Mouse (Mus musculus) cortical plate, adult 2 months (tissue): ENCODE results near the gene Ldlrap1.

ENCODE experiments used
- CTCF ChIP-seq: fragments of 200-500 bp; IDR thresholded peaks from 2 replicates; pipeline ENCODE4 v1.5.1; 2011; ENCODE audit warnings: mild to moderate bottlenecking, control low read depth, low read length; ENCODE audit not compliant: insufficient read depth; ENCODE audit errors: extremely low read depth
- POLR2A ChIP-seq: fragments of 200-500 bp; IDR thresholded peaks from 2 replicates; pipeline ENCODE4 v1.6.1; 2011; ENCODE audit warnings: mild to moderate bottlenecking, low read length, control low read depth; ENCODE audit not compliant: insufficient read depth; ENCODE audit errors: extremely low read depth

GRCm38 (mm10) chr4:134798861-134799260 is 31.0 kb upstream of the Ldlrap1 start:
- no peak for TF ChIP-seq POLR2A
- no peak for TF ChIP-seq CTCF
